Mouse (Mus musculus) liver, postnatal 0 days (tissue): ENCODE results near the gene Rnf126. TPM values are rescaled to one million over a fixed set of nuclear protein-coding genes. Genes with fewer than 3 reads are reported as not detected.
A peak's percentile ranks its signal among the peaks of the same experiment; 100 is the strongest.

ENCODE experiments used
- ATAC-seq: fragments of 200-750 bp; cut with Nextera tagmentation; 2 replicates; pipeline ENCODE4 v1.8.0; 2017; ENCODE audit warnings: mild to moderate bottlenecking, moderate library complexity
- DNase-seq: peaks from one replicate; pipeline ENCODE4 v3.0.0-alpha.2; 2016
- H3K27ac ChIP-seq: fragments of 300-500 bp; sonication (generic); 2 replicates; pipeline ENCODE4 v1.5.1; 2014; ENCODE audit warnings: antibody characterized with exemption, moderate library complexity, mild to moderate bottlenecking, low read depth
- H3K27me3 ChIP-seq: fragments of 300-500 bp; sonication (generic); 2 replicates; pipeline ENCODE4 v1.6.1; 2014; ENCODE audit warnings: low read length, control low read depth, mixed read lengths; ENCODE audit not compliant: insufficient read depth
- H3K36me3 ChIP-seq: fragments of 300-500 bp; sonication (generic); replicated peaks from 2 replicates; pipeline ENCODE4 v1.6.1; 2014; ENCODE audit warnings: mild to moderate bottlenecking, control low read depth, low read length, moderate library complexity, mixed read lengths; ENCODE audit not compliant: insufficient read depth
- H3K4me1 ChIP-seq: fragments of 300-500 bp; sonication (generic); 2 replicates; pipeline ENCODE4 v1.6.1; 2014; ENCODE audit warnings: antibody characterized with exemption, mild to moderate bottlenecking, control low read depth; ENCODE audit not compliant: insufficient read depth
- H3K4me2 ChIP-seq: fragments of 300-500 bp; sonication (generic); 2 replicates; pipeline ENCODE4 v1.6.1; 2014; ENCODE audit warnings: low read depth, mild to moderate bottlenecking, low read length, moderate library complexity, mixed read lengths
- H3K4me3 ChIP-seq: fragments of 300-500 bp; sonication (generic); 2 replicates; pipeline ENCODE4 v1.5.1; 2014; ENCODE audit warnings: low read depth, low read length
- H3K9ac ChIP-seq: fragments of 300-500 bp; sonication (generic); replicated peaks from 2 replicates; pipeline ENCODE4 v1.6.1; 2014; ENCODE audit warnings: mild to moderate bottlenecking, moderate library complexity
- H3K9me3 ChIP-seq: fragments of 300-500 bp; sonication (generic); 2 replicates; pipeline ENCODE4 v1.6.1; 2016; ENCODE audit warnings: mild to moderate bottlenecking, control low read depth, low read length, mixed read lengths
- CTCF ChIP-seq: sonication (generic); IDR thresholded peaks from 2 replicates; pipeline ENCODE4 v1.5.1; 2016; ENCODE audit warnings: antibody characterized with exemption, low read depth
- EP300 ChIP-seq: IDR thresholded peaks from 2 replicates; pipeline ENCODE4 v1.6.1; 2016; ENCODE audit warnings: antibody characterized with exemption, low read depth, mild to moderate bottlenecking
- WGBS: fragments of 180-500 bp; shearing (Covaris S2); extraction: QIAGEN DNeasy Blood & Tissue Kit; methylation state at CpG from one replicate; pipeline ENCODE4 v1.1.7; 2014; ENCODE audit not compliant: insufficient replicate concordance; 5-methylcytosine and 5-hydroxymethylcytosine counted together
- polyA plus RNA-seq: library from polyadenylated mRNA; unstranded; fragments of >200 nt; fragmentation: Nextera tagmentation; extraction: Ambion mirVana; gene quantifications from 2 replicates; pipeline ENCODE4 v1.2.1, GENCODE M21; 2015

Gene Rnf126
- 28.2 and 34.1 TPM in 2 replicates for polyA plus RNA-seq

DNA sequence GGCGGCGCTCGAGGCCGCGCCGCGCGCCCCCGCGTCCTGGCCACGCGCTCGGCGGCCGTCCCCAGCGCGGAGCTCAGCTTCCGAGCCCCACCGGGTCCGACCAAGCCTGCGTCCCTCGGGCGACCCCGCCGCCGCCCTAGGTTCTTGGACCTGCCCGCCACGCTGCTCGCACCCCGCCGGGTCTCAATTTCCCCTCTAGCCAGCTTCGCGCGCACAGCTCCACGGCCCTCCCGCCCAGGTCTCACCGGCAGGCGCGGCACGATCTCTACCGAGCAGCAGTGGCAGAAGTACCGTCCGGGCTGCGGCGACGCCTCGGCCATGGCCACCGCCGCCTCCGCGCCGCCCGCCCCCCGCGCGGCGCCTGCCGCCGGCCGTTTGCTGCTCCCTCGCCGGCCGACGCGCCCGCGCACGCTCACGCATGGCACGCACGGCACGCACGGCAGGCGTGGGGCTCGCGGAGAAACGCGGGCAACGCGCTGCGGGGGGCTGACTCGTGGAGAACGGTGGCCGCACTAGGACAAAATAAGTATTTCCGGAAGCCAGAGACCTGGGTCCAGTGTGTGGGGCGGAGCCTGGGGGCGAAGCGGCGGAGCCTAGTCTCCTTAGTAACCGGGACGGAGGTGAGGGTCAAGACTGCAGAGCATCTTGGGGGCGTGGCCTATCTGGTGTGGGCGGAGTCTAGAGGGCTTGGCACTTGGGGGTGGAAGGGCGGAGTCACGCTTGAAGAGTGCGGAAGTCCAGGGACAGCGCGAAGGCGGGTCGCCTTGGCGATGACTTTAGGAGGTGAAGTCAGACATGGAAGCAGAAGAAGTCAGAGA, at the start of gene Rnf126:
Rnf126 (minus strand) TSS at position 445 of the 818 bp plus-strand sequence.
- no peaks in the 10 kb centered on the region for H3K27me3 ChIP-seq
- H3K9ac ChIP-seq = peak within 1 kb of the TSS; percentile 96
- TF ChIP-seq EP300 (peak; percentile 66), CTCF (no peak)
- peaks cover 11% of the 10 kb centered on the region for H3K36me3 ChIP-seq
- WGBS = under 1% methylated on average over 68 of the region's 101 CpGs
- peak within 1 kb of the TSS; percentile 85 for H3K4me2 ChIP-seq
- ATAC-seq (peak; percentile 89), DNase-seq (peak; percentile 99)
- peaks cover 30% of the 10 kb centered on the region for H3K4me1 ChIP-seq
- H3K4me3 ChIP-seq = peak within 1 kb of the TSS; percentile 96
- H3K27ac ChIP-seq = peak within 1 kb of the TSS; percentile 95
- H3K9me3 ChIP-seq = no peaks in the 10 kb centered on the region

DNA sequence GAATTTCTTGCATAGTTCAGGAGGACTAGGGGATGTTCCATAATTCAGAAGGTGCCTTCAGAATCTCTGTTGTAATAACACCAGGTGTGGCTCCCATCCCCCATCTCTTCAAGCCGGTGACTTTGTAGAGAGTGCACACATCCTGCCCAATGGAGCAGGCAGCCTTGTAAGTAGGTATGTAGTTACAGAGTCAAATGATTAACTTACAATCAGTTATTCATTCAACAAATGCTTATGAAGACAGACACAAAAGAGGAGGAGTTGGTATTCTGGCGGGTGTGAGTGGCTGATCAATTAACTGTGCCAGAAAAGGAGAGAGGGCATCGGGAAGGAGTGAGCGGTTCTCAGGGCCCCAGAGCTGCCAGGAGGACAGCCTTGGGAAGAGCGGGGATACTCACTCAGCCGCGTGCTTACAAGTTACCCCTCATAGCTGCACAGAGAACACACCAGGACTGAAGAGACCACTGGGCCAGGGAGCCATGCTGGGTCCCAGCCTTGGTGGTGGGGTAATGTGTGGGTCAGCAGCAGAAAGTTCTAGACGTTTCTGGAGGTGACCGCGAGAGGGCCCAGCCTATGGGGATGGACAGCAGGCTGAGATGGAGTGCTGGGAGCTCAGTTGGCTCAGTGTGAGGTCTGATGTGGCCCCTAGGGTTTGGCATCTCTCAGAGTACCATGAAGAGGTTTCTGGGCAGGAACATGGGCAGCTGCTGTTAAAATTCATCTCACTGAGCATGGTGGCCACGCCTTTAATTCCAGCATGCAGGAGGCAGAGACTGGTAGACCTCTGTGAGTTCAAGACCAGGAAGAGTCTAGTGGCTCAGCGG, 49.1 kb upstream of the Rnf126 start:
- TF ChIP-seq EP300 (no peak), CTCF (no peak)
- Histone ChIP-seq H3K4me3 (no peak overlapping the region), H3K9me3 (no peaks in the 10 kb centered on the region), H3K4me1 (no peaks in the 10 kb centered on the region), H3K36me3 (no peaks in the 10 kb centered on the region), H3K4me2 (no peak overlapping the region), H3K9ac (no peak overlapping the region), H3K27ac (no peak overlapping the region), H3K27me3 (no peaks in the 10 kb centered on the region)
- ATAC-seq (peak; percentile 32; the same call in 1 of the 2 replicates), DNase-seq (no peak)
- 77% methylated on average over 12 of the region's 12 CpGs for WGBS

DNA sequence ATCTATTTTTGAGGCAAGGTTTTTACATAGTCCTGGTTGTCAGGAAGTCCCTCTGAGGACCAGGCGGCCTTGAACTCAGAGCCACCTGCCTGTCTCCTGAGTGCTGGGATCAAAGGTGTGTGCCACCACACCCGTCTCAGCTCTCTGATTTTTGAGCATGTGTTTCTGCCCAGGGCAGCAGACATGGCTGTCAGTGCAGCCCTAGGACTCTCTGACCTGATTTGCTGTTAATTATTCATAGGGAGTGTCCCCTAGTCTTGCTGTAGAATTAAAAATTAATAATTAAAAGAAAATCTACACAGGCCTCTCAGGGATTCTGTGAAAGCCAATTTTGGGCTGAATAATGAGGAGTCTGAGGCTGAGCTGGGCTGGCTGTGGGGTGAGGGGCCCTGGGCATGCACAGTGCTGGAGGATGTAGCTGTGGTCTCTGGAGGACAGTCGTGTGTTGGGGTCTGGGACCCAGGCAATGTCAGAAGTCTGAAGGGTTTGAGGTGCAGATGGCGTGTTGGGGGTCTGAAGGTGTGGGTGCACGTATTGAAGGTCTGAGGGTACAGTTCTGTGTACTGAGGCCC, 47.6 kb upstream of the Rnf126 start:
- no peak overlapping the region for H3K27ac ChIP-seq

DNA sequence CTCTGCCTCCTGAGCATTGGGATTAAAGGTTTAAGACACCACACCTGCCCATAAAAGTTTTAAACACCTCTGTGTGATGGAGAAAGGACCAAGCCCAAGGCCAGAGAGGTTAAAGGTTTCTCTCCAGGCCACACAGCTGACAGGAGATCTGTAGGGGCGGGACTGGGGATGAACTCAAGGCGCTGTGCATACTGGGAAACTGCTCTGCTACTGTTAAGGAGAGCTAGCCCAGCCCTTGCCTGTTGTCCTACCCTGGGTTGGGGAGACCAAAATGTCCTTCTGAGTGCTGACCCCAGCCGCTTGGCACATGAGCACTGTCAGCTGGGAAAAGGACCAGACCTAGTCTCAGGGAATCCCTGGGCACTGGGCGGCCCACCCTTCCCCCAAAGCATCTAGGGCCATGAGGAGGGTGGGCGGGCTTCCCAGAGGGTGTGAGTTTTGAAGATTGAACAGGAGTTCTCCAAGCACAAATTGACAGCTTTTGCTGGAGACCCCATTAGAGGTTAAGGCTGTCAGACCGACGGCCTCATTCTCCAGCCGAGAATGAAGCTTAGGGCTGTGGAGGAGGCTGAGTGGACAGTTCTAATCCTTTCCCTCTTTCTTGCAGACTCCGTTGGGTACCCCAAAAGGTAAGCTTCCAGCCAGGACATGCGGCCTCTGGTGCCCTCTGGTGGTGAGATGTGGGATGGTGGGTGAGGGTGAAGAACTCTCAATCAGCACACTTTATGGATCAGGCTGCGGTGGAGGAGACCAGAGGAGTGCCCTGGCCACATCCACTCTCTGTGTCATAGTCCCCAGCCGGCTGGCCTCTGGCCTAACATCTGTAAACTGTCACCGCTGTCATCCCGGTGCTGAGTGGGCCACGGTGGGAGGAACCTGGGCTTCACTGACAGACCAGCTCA, 45.2 kb upstream of the Rnf126 start:
- WGBS = 30% methylated on average over 15 of the region's 15 CpGs
- no peaks in the 10 kb centered on the region for H3K9me3 ChIP-seq
- H3K27ac ChIP-seq = no peak overlapping the region
- H3K4me1 ChIP-seq = 0 out of 2 replicates have a peak, but pooled peaks cover 11% of the 10 kb centered on the region
- ATAC-seq = peak; percentile 40; the same call in 1 of the 2 replicates
- no peak overlapping the region for H3K9ac ChIP-seq
- H3K4me3 ChIP-seq = no peak overlapping the region
- no peak overlapping the region for H3K4me2 ChIP-seq
- DNase-seq = peak; percentile 88
- TF ChIP-seq EP300 = no peak
- TF ChIP-seq CTCF = peak; percentile 98
- H3K36me3 ChIP-seq = no peaks in the 10 kb centered on the region
- H3K27me3 ChIP-seq = no peaks in the 10 kb centered on the region

More for the DNA sequence above, 47.6 kb upstream of the Rnf126 start:
- H3K4me1 ChIP-seq = 0 out of 2 replicates have a peak, but pooled peaks cover 1% of the 10 kb centered on the region
- H3K4me3 ChIP-seq = no peak overlapping the region
- ATAC-seq = peak; percentile 53
- no peak for DNase-seq
- H3K9ac ChIP-seq = no peak overlapping the region
- 74% methylated on average over 5 of the region's 5 CpGs for WGBS
- H3K27me3 ChIP-seq = no peaks in the 10 kb centered on the region
- no peaks in the 10 kb centered on the region for H3K36me3 ChIP-seq
- no peak overlapping the region for H3K4me2 ChIP-seq
- no peak for TF ChIP-seq CTCF
- TF ChIP-seq EP300 = no peak
- H3K9me3 ChIP-seq = no peaks in the 10 kb centered on the region

DNA sequence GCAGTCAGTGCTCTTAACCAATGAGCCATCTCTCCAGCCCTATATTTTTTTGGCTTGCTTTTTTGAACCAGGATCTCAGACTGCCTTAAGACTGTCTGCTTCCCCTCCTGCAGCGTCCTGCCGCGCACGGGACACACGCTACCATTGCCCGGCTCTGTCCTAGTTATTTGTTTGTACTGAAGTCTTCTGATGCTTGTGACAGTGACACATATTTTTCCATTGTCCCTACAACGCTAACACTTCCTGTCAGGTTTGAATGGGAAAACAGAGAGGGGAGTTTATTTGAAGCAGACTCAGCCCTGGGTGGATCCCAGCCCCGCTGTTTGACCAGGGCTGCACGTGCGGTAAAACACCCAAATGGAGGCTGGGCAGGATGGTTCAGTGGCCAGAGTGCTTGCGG, 42.0 kb upstream of the Rnf126 start:
- ATAC-seq = no peak

More for the DNA sequence above, 42.0 kb upstream of the Rnf126 start:
- no peaks in the 10 kb centered on the region for H3K9me3 ChIP-seq
- TF ChIP-seq EP300 (no peak), CTCF (no peak)
- WGBS = 83% methylated on average over 11 of the region's 11 CpGs
- H3K4me2 ChIP-seq = no peak overlapping the region
- no peak overlapping the region for H3K27ac ChIP-seq
- no peaks in the 10 kb centered on the region for H3K36me3 ChIP-seq
- H3K4me1 ChIP-seq = 0 out of 2 replicates have a peak, but pooled peaks cover 12% of the 10 kb centered on the region
- no peak overlapping the region for H3K4me3 ChIP-seq
- no peak overlapping the region for H3K9ac ChIP-seq
- DNase-seq = no peak
- no peaks in the 10 kb centered on the region for H3K27me3 ChIP-seq
